Mouse (Mus musculus): ENCODE results near the gene Tcerg1l.

Tcerg1l gene

GRCm38 (mm10) chr7:138217556-138218098 is 179.9 kb downstream of the Tcerg1l start:
- no peak for DNase-seq (ENCODE audit: low read depth)

- DNase-seq (ENCODE audit: low read depth) = no peak
Measured at GRCm38 (mm10) chr7:138215177-138215830, 182.2 kb downstream of the Tcerg1l start.

DNA sequence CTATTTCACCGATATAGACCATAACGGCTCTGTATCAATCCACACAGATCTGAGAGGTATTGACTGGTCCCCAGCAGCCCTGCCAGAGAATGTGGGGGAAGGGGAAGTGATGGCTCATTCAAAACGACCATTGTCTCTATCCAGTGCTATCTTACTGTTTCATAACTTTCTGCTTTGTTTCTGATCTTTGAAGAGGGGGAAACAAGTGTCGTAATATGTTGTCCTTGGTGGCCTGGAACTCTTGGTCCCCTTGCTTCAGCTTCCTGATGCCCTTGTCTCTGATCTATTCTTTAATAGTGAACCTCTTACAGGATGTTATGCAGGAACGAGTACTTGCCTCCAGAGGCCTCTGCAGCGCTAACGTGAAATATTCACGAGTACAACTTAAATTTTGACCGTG is 182.8 kb downstream of the Tcerg1l start:
- no peak for DNase-seq (ENCODE audit: low read depth)

- DNase-seq (ENCODE audit: low read depth) = no peak
Measured at GRCm38 (mm10) chr7:138209769-138210168, 187.8 kb downstream of the Tcerg1l start.

DNA sequence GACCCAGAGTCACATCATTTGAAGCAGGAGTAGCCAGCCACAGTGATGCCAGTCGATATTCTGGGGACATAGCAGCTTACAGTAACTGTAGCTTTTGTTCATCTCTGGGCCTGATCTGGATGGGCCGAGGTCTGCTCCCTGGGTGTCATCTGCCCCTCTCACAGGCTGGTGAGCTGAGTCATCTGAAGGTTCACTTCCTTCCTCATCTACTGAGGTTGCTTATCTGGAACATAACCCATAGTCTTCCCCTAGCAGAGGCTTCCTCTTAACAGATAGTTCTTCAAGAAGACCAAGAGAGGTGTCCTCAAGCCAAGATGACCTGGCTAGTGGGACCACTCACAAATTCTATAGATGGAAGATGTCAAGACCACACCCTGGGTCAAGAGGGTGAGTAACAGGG is 192.4 kb downstream of the Tcerg1l start:
- DNase-seq (ENCODE audit: low read depth) = no peak

- no peak for DNase-seq (ENCODE audit: low read depth)
Measured at GRCm38 (mm10) chr7:138202162-138202832, 195.2 kb downstream of the Tcerg1l start.

DNA sequence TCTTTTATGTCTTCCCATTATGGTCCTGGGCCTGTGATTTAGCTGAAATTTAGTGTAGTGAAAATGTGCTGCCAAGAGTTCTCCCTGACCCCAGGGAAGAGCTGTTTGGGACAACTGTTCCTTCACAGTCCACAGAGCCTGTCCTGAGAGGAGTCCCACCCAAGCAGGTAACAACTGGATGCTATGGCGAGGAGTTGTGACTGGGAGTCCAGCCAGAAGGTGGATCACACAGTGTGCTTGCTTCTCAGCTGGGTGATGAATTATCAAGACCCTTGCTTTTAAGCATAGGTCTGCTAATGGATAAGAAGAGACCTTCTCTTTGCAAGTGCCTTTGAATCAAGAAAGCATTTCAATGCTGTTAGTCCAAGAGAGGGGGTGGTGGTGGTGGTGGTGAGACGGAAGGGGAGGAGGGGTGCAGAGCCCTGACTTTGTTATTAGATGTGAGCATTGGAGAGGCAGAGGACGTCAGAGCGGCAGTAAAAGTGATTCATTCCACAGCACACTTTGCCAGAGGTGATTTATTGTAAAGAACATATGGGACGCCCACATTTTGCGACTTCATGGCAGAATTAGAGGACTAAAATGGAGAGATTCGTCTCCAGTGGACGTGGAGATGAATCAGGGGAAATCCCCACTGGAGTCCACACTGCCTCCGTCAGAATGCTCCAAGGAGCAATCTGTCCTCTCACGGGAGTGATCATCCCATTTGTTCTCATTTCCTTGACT is 198.0 kb downstream of the Tcerg1l start:
- no peak for DNase-seq (ENCODE audit: low read depth)

DNA sequence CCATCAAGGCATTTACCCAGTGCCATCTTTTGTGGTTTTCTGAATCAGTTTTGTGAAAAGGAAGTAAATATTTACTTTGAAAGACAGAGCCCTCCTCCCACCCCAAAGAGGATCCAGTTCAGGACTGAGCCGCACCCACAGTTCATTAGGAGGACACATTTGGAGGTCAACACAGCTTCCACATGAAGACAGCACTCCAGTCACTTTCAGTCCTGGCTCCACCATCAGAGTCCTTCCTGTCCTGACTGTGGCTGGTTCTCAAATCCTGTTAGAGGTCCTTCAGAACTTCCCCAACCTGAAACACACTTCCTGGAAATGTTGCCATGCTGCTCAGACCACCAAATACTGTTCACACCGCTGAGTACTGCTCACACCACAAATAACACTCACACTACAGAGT is 201.4 kb downstream of the Tcerg1l start:
- no peak for DNase-seq (ENCODE audit: low read depth)

- no peak for DNase-seq (ENCODE audit: low read depth)
Measured at GRCm38 (mm10) chr7:138184197-138184596, 213.3 kb downstream of the Tcerg1l start.

- no peak for DNase-seq (ENCODE audit: low read depth)
Measured at GRCm38 (mm10) chr7:138182216-138182615, 215.3 kb downstream of the Tcerg1l start.

DNA sequence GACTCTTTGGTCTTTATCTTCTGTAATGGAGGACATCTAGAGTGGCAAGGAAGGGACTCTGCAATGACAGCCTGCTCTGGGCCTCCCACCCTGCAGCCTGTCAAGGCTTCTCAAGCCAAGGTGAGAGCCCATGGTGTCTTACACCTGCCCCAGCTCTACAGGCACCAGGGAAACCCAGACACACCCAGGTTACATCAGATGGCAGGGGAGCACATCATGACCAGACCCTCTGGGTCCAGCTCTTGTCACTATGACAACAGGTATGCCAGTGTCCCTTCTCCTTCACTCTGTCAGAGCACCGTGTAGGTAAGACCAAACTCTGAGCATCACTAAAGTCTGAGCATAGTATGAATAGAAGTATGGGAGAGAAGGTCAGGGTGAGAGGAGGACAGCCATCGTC is 218.9 kb downstream of the Tcerg1l start:
- DNase-seq (ENCODE audit: low read depth) = no peak

DNA sequence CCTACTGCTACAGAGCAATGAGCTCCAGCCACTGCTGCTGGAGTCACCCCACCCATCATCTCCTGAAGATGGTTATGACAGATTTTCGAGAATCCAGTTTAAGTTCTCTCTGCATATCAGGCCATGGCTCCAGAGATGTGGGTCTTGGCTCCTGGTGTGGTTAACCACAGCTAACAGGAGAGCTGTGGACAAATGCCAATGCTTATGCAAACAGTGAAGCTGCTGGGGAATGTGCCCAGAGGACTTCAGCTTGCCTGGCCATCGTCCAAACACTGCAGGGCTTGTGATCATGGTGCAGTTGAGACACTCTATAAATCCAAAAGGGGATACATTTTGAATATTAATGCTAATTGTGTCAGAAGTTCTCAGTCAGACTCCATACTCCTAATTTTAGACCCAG is 221.5 kb downstream of the Tcerg1l start:
- DNase-seq (ENCODE audit: low read depth) = peak; percentile 11

- DNase-seq (ENCODE audit: low read depth) = no peak
Measured at GRCm38 (mm10) chr7:138170389-138170788, 227.1 kb downstream of the Tcerg1l start.
